Mouse (Mus musculus): ENCODE data around the gene Pafah1b2. TPM values are rescaled to one million over a fixed set of nuclear protein-coding genes. Genes with fewer than 3 reads are reported as not detected.

Gene Pafah1b2
- polyA plus RNA-seq, 1 experiment from 2014 or later, result 182 TPM

- Histone ChIP-seq H3K9me3 (no peaks in the 10 kb centered on the region), H3K36me3 (peaks cover 30% of the 10 kb centered on the region), H3K27ac (peak within 1 kb of the TSS; percentile 51), H3K4me2 (peak within 1 kb of the TSS; percentile 52), H3K27me3 (no peaks in the 10 kb centered on the region), H3K9ac (0 out of 2 replicates have a peak within 1 kb of the TSS, but pooled peaks have one; percentile 5), H3K4me1 (peaks cover 18% of the 10 kb centered on the region), H3K4me3 (peak within 1 kb of the TSS; percentile 28)
- ATAC-seq (ENCODE audit: insufficient number of reproducible peaks, low FRiP score, low TSS enrichment, low read depth), result peak; percentile 45; the same call in 1 of the 2 replicates
- 5% methylated on average over 21 of the region's 21 CpGs for WGBS
Measured at GRCm38 (mm10) chr9:45935628-45936210, 76.8 kb downstream of the Pafah1b2 start, which contains the start of gene Tagln. Gene Tagln (minus strand): TSS chr9:45936058.

- Histone ChIP-seq H3K27me3 (no peaks in the 10 kb centered on the region), H3K9ac (no peak overlapping the region), H3K36me3 (peaks cover 34% of the 10 kb centered on the region), H3K4me1 (peaks cover 18% of the 10 kb centered on the region), H3K9me3 (no peaks in the 10 kb centered on the region), H3K27ac (0 out of 2 replicates have a peak overlapping the region, but pooled peaks have one; percentile 11), H3K4me3 (no peak overlapping the region), H3K4me2 (no peak overlapping the region)
- ATAC-seq (ENCODE audit: insufficient number of reproducible peaks, low FRiP score, low TSS enrichment, low read depth), result no peak
- 60% methylated on average over 11 of the region's 11 CpGs for whole genome bisulfite sequencing
Measured at GRCm38 (mm10) chr9:45932571-45933415, 79.7 kb downstream of the Pafah1b2 start.

- WGBS, result 75% methylated on average over 1 of the region's 1 CpGs
- no peak for ATAC-seq (ENCODE audit: insufficient number of reproducible peaks, low FRiP score, low TSS enrichment, low read depth)
- H3K9ac ChIP-seq, result no peak overlapping the region
Measured at GRCm38 (mm10) chr9:45931958-45932357, 80.5 kb downstream of the Pafah1b2 start.

GRCm38 (mm10) chr9:45929285-45929684, 83.2 kb downstream of the Pafah1b2 start:
- Histone ChIP-seq H3K9me3 (no peaks in the 10 kb centered on the region), H3K36me3 (peaks cover 61% of the 10 kb centered on the region), H3K9ac (no peak overlapping the region), H3K4me3 (no peak overlapping the region), H3K4me2 (no peak overlapping the region), H3K27me3 (no peaks in the 10 kb centered on the region), H3K27ac (no peak overlapping the region), H3K4me1 (peaks cover 9% of the 10 kb centered on the region; the same call in 1 of the 2 replicates)
- WGBS, result 89% methylated on average over 5 of the region's 5 CpGs
- ATAC-seq (ENCODE audit: insufficient number of reproducible peaks, low FRiP score, low TSS enrichment, low read depth), result no peak

More at GRCm38 (mm10) chr9:45931958-45932357, 80.5 kb downstream of the Pafah1b2 start:
- peaks cover 41% of the 10 kb centered on the region for H3K36me3 ChIP-seq
- H3K4me1 ChIP-seq, result peaks cover 18% of the 10 kb centered on the region
- no peak overlapping the region; the same call in 1 of the 2 replicates for H3K27ac ChIP-seq
- H3K4me3 ChIP-seq, result no peak overlapping the region
- H3K9me3 ChIP-seq, result no peaks in the 10 kb centered on the region
- no peaks in the 10 kb centered on the region for H3K27me3 ChIP-seq
- H3K4me2 ChIP-seq, result no peak overlapping the region

- Histone ChIP-seq H3K4me2 (no peak overlapping the region), H3K9ac (no peak overlapping the region), H3K27me3 (no peaks in the 10 kb centered on the region), H3K4me3 (no peak overlapping the region), H3K9me3 (no peaks in the 10 kb centered on the region), H3K36me3 (peaks cover 87% of the 10 kb centered on the region), H3K27ac (no peak overlapping the region), H3K4me1 (0 out of 2 replicates have a peak, but pooled peaks cover 2% of the 10 kb centered on the region)
- WGBS, result 50% methylated on average over 1 of the region's 1 CpGs
- ATAC-seq (ENCODE audit: insufficient number of reproducible peaks, low FRiP score, low TSS enrichment, low read depth), result no peak
Measured at GRCm38 (mm10) chr9:45919895-45920294, 92.6 kb downstream of the Pafah1b2 start.

- Histone ChIP-seq H3K27me3 (no peaks in the 10 kb centered on the region), H3K9ac (no peak overlapping the region), H3K4me3 (no peak overlapping the region), H3K9me3 (no peaks in the 10 kb centered on the region), H3K27ac (no peak overlapping the region), H3K4me2 (no peak overlapping the region), H3K4me1 (0 out of 2 replicates have a peak, but pooled peaks cover 2% of the 10 kb centered on the region), H3K36me3 (peaks cover 94% of the 10 kb centered on the region)
- no peak for ATAC-seq (ENCODE audit: insufficient number of reproducible peaks, low FRiP score, low TSS enrichment, low read depth)
- 79% methylated on average over 5 of the region's 5 CpGs for WGBS
Measured at GRCm38 (mm10) chr9:45917041-45917934, 95.2 kb downstream of the Pafah1b2 start.

- ATAC-seq (ENCODE audit: insufficient number of reproducible peaks, low FRiP score, low TSS enrichment, low read depth), result no peak
- Histone ChIP-seq H3K4me2 (no peak overlapping the region), H3K4me3 (no peak overlapping the region), H3K9ac (no peak overlapping the region), H3K36me3 (peaks cover 96% of the 10 kb centered on the region), H3K27me3 (no peaks in the 10 kb centered on the region), H3K9me3 (no peaks in the 10 kb centered on the region), H3K4me1 (0 out of 2 replicates have a peak, but pooled peaks cover 2% of the 10 kb centered on the region), H3K27ac (no peak overlapping the region)
- 95% methylated on average over 2 of the region's 2 CpGs for WGBS
Measured at GRCm38 (mm10) chr9:45915659-45916058, 96.8 kb downstream of the Pafah1b2 start.

Small RNAs within 50 kb of the gene (microRNA-seq; reads per million reads assigned to microRNA genes)
- not detected for gene Mir7087

Other genes starting within 250 kb of the Pafah1b2 start
- gene Cep164, start 184.0 kb downstream of the Pafah1b2 start, polyA plus RNA-seq (2015; fragmentation: Nextera tagmentation; extraction: Ambion mirVana), result 28.8 and 30.3 TPM in 2 replicates
- gene Bace1, start 174.1 kb downstream of the Pafah1b2 start, polyA plus RNA-seq (2015; fragmentation: Nextera tagmentation; extraction: Ambion mirVana), result 37.2 and 41.8 TPM in 2 replicates
- gene Pcsk7, start 106.2 kb downstream of the Pafah1b2 start, polyA plus RNA-seq (2015; fragmentation: Nextera tagmentation; extraction: Ambion mirVana), result 22.9 and 24.5 TPM in 2 replicates
- 44.2 and 49.4 TPM in 2 replicates for gene Rnf214, start 105.8 kb downstream of the Pafah1b2 start, polyA plus RNA-seq (2015; fragmentation: Nextera tagmentation; extraction: Ambion mirVana)
- gene Tagln, start 76.6 kb downstream of the Pafah1b2 start, polyA plus RNA-seq (2015; fragmentation: Nextera tagmentation; extraction: Ambion mirVana), result 26.6 and 33.1 TPM in 2 replicates
- 50.6 and 66.1 TPM in 2 replicates for gene Sidt2, start 57.4 kb downstream of the Pafah1b2 start, polyA plus RNA-seq (2015; fragmentation: Nextera tagmentation; extraction: Ambion mirVana)
- 10.6 and 11.8 TPM in 2 replicates for gene Sik3, start 130 bp upstream of the Pafah1b2 start, polyA plus RNA-seq (2015; fragmentation: Nextera tagmentation; extraction: Ambion mirVana)
- 4.1 and 14.1 TPM in 2 replicates for gene Apoa1, start 215.9 kb upstream of the Pafah1b2 start, polyA plus RNA-seq (2015; fragmentation: Nextera tagmentation; extraction: Ambion mirVana)
- not detected in 2 replicates for gene Apoc3, start 222.9 kb upstream of the Pafah1b2 start, polyA plus RNA-seq (2015; fragmentation: Nextera tagmentation; extraction: Ambion mirVana)
- gene Apoa4, start 228.0 kb upstream of the Pafah1b2 start, polyA plus RNA-seq (2015; fragmentation: Nextera tagmentation; extraction: Ambion mirVana), result 0.24 TPM in 1 of 2 replicates, not detected in the other